ENCODE assay signal across 10 mouse cellular contexts in genomic region chr7:117303705-117304104, GRCm38 (mm10).
DNase-seq lines count a peak whose midpoint lies in the region; ATAC-seq and TF ChIP-seq lines count a peak whose summit lies in the region.
"Had no signal": no experiment of that assay in that cellular context is flagged by ENCODE, and none has a peak within 500 bp of the region (broad histone marks: within the 10 kb centered on the region; RNA-seq: fewer than 3 reads in every experiment).

No protein-coding gene starts in this region.

- TF ChIP-seq POLR2A in brain, embryonic 14.5 days (IDR thresholded peaks at IDR 0.05; ENCODE audit: borderline replicate concordance, extremely low read depth, insufficient read depth, insufficient read length, poor library complexity, severe bottlenecking): no peak

- no peaks in the 10 kb centered on the region for H3K36me3 ChIP-seq in kidney, postnatal 0 days (ENCODE audit: insufficient read depth, low read length)
- H3K36me3 ChIP-seq: liver, embryonic 13.5 days; stomach, embryonic 15.5 days had no signal

- H3K4me2 ChIP-seq in kidney, postnatal 0 days (ENCODE audit: low read length): no peak overlapping the region
- H3K4me2 ChIP-seq: liver, embryonic 13.5 days; stomach, embryonic 15.5 days had no signal

- 28% methylated on average over 2 of the region's 2 CpGs for WGBS in kidney, postnatal 0 days

- ATAC-seq in kidney, postnatal 0 days (replicated peaks; ENCODE audit: low FRiP score, low read depth): no peak
- ATAC-seq in activated CD4-positive, CD25-positive, alpha-beta regulatory T cell, adult 4 months: no peak
- no peak for ATAC-seq in cerebellum, adult (ENCODE audit: insufficient number of reproducible peaks, low FRiP score, low TSS enrichment)

- no peaks in the 10 kb centered on the region for H3K27me3 ChIP-seq in kidney, postnatal 0 days (ENCODE audit: insufficient read depth, low read length)
- H3K27me3 ChIP-seq: liver, embryonic 13.5 days had no signal

- H3K27ac ChIP-seq in kidney, postnatal 0 days: no peak overlapping the region
- H3K27ac ChIP-seq: liver, embryonic 13.5 days; stomach, embryonic 15.5 days had no signal

- H3K4me1 ChIP-seq in kidney, postnatal 0 days (replicated peaks; ENCODE audit: insufficient read depth, low read length): no peaks in the 10 kb centered on the region
- H3K4me1 ChIP-seq: liver, embryonic 13.5 days; stomach, embryonic 15.5 days had no signal

- H3K9me3 ChIP-seq in kidney, postnatal 0 days (replicated peaks; ENCODE audit: low read length): no peaks in the 10 kb centered on the region
- H3K9me3 ChIP-seq: liver, embryonic 13.5 days; stomach, embryonic 15.5 days had no signal

- intact Hi-C loops in left cerebral cortex, postnatal 25 days (cut with DNase I): loop anchor here (5.0 kb wide), 1 partner anchor 74 kb away; no protein-coding TSS in a partner anchor

- peak; percentile 69 to 83 for DNase-seq in adrenal gland, adult (ENCODE audit: inconsistent age in 2 of 2, low spot score in 1 of 2)
- DNase-seq in adrenal gland, postnatal 25 days: no peak
- peak; percentile 14 to 67 for DNase-seq in left cerebral cortex, postnatal 25 days (ENCODE audit: low spot score in 2 of 2)
- DNase-seq in left cerebral cortex, adult 11 months (ENCODE audit: low spot score): no peak
- peak; percentile 33 for DNase-seq in brain, embryonic 14.5 days (ENCODE audit: low read depth)
- DNase-seq in kidney, postnatal 0 days (ENCODE audit: low spot score): peak; percentile 77
- DNase-seq: liver, embryonic 13.5 days had no signal

- peak; percentile 46; the same call in 1 of the 2 replicates for TF ChIP-seq CTCF in brain, embryonic 14.5 days (IDR thresholded peaks at IDR 0.05; ENCODE audit: borderline replicate concordance, extremely low read depth, insufficient read depth, insufficient read length)
- TF ChIP-seq CTCF in kidney, postnatal 0 days (IDR thresholded peaks at IDR 0.05; ENCODE audit: low read depth): peak; percentile 68

- no peak overlapping the region for H3K4me3 ChIP-seq in kidney, postnatal 0 days (replicated peaks; ENCODE audit: low read depth, low read length)
- H3K4me3 ChIP-seq: liver, embryonic 13.5 days; stomach, embryonic 15.5 days had no signal

- H3K9ac ChIP-seq in kidney, postnatal 0 days (ENCODE audit: low read depth, low read length): no peak overlapping the region
- H3K9ac ChIP-seq: liver, embryonic 13.5 days; stomach, embryonic 15.5 days had no signal

Comparison
In these comparisons a context has a peak if more than half of its experiments do, and no peak if none do; other contexts are left out.
1. DNase-seq: peak in adrenal gland, adult (2 of 2), left cerebral cortex, postnatal 25 days (2 of 2), brain, embryonic 14.5 days (single experiment) and kidney, postnatal 0 days (single experiment); none in adrenal gland, postnatal 25 days (single experiment) and left cerebral cortex, adult 11 months (single experiment).